ENCODE assay signal across 12 mouse cellular contexts in the genomic region with DNA sequence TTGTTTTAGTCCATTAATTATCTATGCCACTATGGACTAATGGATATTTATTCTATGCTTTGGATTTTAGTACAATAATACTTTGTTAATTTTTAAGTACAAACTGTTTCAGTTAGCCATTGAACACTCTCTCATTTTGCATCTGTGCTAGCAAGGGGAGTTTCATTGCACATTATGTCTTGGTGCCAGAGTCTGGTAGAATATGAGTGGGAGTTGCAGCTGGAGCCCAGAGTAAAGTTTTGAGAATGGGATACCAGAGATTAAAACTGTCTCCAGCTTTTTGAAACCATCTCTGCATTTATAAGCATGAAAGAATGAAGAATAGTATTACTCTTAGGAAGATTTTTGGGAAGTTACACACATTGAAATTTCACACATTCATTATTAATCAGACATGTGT.
"Had no signal": no experiment of that assay in that cellular context is flagged by ENCODE, and none has a peak within 500 bp of the region (broad histone marks: within the 10 kb centered on the region; RNA-seq: fewer than 3 reads in every experiment).

No protein-coding gene starts in this region.

- DNase-seq: kidney, adult 18-20 months; kidney, adult 9 months; kidney, postnatal 14 days; kidney, postnatal 4 days; liver, embryonic 13.5 days; lung, adult 2 months; lung, postnatal 14 days; lung, postnatal 4 days; midbrain, embryonic 14.5 days; thymus, adult 2 months; thymus, postnatal 14 days; thymus, postnatal 4 days had no signal
